Mouse (Mus musculus): ENCODE data around the gene Rbp3.

Rbp3 gene

GRCm38 (mm10) chr14:33974752-33975151 lies 20.9 kb downstream of the Rbp3 start:
- DNase-seq (ENCODE audit: low spot score in 2 of 2) = no peak

- DNase-seq (ENCODE audit: low spot score in 2 of 2) = no peak
These were observed 23.9 kb downstream of the Rbp3 start for GRCm38 (mm10) chr14:33977748-33978147.

GRCm38 (mm10) chr14:33978604-33979059 lies 24.8 kb downstream of the Rbp3 start, which contains the start of gene Zfp488:
TSS of gene Zfp488 (minus strand) at chr14:33978764.
- DNase-seq (ENCODE audit: low spot score in 2 of 2) = no peak

GRCm38 (mm10) chr14:33989201-33989600 lies 35.4 kb downstream of the Rbp3 start:
- DNase-seq (ENCODE audit: low spot score in 2 of 2) = no peak

GRCm38 (mm10) chr14:33991971-33992370 lies 38.2 kb downstream of the Rbp3 start:
- DNase-seq (ENCODE audit: low spot score in 2 of 2) = no peak

GRCm38 (mm10) chr14:33993051-33993450 lies 39.2 kb downstream of the Rbp3 start:
- DNase-seq (ENCODE audit: low spot score in 2 of 2) = no peak

- DNase-seq (ENCODE audit: low spot score in 2 of 2) = no peak
These were observed 39.9 kb downstream of the Rbp3 start for GRCm38 (mm10) chr14:33993521-33994289.

- DNase-seq (ENCODE audit: low spot score in 2 of 2) = no peak
These were observed 43.6 kb downstream of the Rbp3 start for GRCm38 (mm10) chr14:33997427-33997826.

GRCm38 (mm10) chr14:34000076-34000475 lies 46.3 kb downstream of the Rbp3 start:
- no peak for DNase-seq (ENCODE audit: low spot score in 2 of 2)

GRCm38 (mm10) chr14:34001445-34001844 lies 47.6 kb downstream of the Rbp3 start:
- no peak for DNase-seq (ENCODE audit: low spot score in 2 of 2)

- DNase-seq (ENCODE audit: low spot score in 2 of 2) = no peak
These were observed 48.6 kb downstream of the Rbp3 start for GRCm38 (mm10) chr14:34002358-34002757.
